Mouse (Mus musculus) cerebellum, adult 8-10 months (tissue): ENCODE measurements around the gene Ermard.
A peak's percentile ranks its signal among the peaks of the same experiment; 100 is the strongest.

Experiments
- DNase-seq: peaks from one replicate; pipeline ENCODE4 v3.0.0; 2022

Gene Ermard

DNA sequence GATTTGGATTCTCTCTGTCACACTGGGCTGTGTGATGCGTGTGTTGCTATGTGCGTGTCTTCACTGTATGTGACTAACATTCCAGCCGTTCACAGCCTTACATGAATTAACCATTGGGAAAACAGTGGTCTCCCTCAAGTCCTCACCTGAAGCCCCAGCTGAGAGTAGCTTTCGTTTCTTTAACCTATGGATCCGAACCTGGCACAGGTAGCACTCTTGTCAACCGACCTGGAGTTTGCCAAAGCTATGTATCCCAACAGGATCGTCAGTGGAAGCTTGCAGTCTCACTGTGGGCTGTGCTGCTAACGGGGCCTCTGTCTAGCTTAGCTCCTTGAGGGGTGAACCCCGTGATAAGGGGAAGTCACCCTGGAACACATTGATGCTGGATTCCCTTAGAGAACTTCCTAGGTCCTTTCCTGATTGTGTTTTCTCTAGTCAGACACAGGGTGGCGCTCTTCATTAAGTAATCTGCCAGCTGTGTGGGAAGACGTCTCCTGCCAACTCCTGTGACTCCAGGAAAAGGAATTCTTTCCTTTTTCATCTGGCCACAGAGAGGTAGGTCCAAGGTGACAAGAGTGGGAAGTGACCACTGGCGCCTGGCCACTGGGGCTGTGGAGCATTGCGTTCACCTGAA, 24.5 kb downstream of the Ermard start:
- DNase-seq: peak; percentile 56

DNA sequence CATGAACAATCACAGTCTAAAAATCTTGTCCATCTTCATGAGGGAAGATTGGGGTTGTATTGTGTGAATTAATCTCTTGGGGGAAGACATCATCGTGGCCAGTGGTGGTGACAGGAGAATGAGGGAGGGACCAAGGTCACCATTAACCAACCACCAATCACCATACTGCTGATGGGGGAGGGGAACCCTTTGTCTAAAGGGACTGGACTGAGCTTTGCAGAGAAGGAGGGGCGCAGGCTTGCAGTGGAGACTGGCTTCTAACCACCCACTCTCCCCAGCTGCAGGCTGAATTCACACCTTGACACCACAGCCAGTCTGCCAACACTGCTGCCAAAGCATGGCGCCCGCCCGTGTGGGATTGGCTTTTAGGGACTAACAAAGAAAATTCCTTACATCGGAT, 25.1 kb downstream of the Ermard start:
- no peak for DNase-seq

DNA sequence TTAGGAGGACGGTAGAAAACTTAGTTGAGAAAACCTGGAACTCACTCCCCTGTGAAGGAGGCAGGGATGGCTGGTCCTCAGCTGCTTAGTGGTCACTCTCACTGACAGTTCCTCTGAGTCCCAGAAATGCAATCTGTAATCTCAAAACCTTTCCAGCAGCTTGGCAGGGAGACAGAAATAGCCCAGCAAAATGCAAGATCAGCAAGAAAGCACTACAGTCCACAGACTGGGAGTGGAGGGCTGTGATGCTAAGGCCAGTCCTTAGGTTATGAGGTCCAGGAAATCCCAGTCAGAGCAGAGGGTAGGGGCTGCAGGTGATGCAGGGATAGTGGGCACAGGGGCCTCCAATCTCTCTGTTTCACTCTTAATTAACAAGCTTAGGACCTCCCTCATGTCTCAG, 25.9 kb downstream of the Ermard start:
- no peak for DNase-seq

DNA sequence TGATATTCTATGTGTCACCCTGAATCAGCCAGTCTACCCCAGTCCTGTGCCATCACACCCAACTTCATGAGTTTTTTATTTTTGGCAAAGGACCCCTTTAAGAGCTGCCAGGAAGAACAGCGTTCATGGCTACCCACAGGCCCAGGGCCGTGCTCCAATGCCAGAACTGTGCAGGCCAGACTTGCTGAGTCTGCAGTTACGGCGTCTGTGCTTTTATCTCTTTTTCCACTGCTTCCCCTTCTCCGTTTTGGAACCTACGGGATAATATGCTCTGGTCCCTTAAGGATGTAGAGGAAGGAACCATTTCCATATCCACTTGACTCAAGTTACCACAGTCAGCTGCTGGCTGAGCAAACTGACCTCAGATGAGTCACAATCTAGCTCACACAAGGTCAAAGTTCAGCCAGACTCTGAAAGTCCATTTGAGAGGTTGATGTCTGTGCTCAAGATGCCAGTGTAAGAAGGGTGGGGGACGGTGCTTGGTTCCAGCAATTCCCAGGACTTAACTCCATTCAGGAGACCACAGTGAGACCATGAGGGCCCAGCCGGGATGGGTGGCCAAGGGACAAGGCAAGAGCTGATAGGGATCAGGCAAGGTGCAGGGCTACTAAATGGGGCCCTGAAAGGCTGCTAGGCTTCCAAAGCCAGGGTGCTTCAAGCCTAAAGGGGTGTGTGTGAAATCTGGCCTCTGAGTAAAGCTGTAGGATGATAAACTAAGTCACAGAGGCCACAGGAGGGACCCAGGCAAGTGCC, 27.2 kb downstream of the Ermard start:
- DNase-seq: no peak

DNA sequence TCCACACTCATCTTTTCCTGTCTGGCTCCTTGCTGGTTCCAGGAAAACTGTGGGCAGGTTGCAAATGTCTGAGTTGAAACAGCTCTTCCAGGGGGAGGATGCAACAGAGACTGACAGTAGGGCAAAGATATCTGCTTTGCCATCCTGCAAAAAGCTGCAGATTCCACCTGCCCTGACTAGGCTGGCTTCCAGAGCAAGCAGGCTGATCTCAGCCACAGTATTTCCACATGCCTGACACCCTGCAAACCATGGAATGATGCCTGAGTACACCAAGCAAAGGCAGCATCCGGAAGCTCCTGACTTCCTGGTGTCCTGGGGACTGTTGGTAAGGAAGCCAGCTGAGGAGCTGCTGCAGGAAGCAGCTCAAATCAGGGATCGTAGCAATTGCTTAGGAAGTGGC, 28.1 kb downstream of the Ermard start:
- no peak for DNase-seq

DNA sequence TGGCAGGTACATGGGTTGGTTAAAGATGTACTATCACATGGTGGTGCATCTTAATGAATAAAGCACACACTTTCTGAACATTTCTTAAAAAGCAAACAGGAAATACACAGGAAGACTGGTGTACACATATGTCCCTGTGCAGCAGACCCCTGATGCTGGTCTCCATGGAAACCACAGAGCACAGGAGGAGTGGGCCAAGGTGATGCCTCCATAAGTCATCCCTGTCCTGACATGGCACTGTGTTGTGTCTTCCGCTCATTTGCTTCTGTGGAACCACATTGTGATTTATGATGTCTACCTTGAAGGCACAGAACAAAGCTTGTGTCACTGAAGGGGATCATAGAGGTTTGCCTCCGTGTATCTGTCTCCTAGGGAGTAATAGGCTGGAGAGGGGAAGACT, 31.2 kb downstream of the Ermard start:
- DNase-seq: no peak

DNA sequence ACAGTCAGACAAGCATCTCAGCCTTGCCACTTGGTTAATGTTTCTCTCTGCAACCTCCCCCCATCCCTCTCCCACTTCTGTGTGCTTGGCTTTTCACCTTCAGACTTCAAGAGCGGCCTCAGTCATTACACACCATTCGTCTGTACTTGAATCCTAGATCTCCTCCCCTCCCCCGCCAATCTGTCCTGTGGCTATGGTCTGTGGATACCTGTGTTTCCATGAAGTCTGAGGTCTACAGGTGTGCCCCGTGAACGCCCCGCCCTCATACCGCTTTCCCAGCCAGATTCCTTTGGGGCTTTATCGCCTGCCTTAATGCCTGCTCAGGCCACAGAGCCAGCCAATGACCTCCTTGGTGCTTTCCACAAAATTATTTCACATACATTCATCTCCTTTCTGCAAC, 34.0 kb downstream of the Ermard start:
- DNase-seq: no peak

DNA sequence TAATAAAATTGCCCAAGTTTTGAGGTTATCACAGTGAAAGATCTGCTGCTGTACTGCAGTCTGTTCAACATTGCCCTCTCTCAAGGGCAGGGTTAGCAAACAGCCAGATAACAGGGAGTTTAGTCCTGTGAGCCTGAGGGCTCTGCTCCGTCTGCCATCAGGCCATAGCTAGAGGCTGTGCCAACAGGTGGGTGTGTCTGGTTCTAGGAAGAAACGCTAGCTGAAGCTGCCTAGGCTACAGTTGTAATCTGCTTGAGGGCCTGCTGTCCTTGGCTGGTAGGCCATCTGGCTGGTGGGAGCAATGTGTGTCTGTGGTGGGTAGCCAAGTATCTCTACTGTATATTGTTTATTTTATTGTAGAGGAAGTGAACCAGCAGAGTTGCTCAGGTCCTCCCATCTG, 36.5 kb downstream of the Ermard start:
- no peak for DNase-seq

DNA sequence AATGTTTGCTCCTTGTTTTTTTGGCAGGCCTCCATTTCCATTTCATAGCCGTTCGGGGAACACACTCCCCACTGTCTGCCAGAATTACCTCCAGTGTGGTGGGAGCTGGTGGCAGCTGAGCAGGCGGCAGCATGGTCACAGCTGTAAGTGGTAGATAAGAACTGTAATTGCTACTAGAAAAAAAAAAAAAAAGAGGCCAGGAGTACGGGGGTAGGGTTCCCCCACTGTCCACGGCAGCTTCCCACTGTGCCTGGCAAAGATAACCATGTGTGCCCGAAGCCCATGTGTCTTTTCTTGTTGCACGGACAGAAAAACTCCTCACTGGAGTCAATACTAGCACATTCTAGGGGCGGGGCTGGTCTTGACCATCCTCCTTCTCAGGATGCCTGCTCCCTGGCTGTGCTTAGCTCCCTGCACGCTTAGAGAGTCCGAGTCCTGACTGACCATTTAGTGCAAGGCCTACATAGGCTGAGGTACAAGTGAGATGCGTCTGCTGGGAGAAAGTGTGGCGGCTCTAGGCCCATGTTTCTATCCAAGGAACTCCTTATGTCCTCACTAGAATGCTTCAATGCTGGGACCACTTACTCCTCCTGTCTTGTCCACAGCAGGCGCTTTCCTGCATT, 43.3 kb downstream of the Ermard start:
- DNase-seq: no peak

DNA sequence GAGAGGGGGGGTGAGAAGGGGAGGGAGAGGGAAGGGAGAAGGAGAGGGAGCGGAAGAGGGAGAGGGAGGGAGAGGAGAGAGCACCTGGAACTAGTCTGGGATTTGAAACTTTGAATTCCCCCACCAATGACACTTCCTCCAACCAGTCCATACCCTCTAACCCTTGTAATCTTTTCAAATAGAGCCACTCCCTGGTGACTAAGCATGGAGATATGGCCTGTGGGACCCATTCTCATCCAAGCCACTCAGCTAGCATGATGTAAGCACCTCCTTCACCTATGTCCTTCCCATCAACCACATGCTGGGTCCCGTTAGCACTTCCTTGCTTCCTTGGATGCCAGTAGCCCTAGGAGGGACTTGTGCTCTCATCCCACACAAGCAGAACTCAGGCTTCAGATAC, 44.0 kb downstream of the Ermard start:
- no peak for DNase-seq

DNA sequence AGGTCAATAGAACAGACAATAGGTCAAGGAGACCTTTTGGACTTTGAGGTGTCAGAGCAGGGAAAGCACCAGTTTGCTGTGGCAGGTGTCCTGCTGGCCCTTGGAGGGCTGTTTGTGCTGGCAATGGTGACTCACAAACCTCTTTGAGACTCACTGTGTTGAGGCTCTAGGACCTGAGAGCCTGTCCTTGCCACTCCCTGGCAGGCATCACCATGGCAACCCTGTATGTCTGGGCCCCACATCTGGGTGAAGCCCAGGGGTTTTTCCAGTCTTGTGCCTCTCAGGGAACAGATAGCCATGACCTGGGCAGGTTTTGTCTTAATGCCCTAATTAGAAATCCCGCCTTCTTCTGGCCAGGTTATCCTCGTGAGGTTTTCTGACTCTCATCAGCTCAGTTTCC, 47.2 kb downstream of the Ermard start:
- no peak for DNase-seq

DNA sequence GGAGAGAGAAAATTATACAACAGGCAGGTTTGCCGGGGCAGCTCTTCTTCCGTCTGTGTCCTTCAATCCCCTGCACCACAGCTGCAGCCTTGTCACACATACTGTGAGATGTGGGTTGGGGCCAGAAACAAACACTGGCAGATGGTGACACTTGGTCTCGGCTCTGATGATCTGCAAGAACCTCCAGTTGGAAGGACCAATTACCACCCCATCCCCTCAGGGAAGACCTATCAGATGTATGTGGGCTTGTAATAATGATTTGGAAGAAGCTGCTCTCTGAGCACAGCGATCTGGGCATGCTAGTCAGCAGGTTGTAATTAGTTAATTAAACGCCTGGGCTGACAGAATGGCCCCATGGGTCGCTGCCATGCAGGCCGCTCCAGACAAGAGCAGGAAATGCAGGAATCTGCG, 47.6 kb downstream of the Ermard start:
- peak; percentile 18 for DNase-seq

DNA sequence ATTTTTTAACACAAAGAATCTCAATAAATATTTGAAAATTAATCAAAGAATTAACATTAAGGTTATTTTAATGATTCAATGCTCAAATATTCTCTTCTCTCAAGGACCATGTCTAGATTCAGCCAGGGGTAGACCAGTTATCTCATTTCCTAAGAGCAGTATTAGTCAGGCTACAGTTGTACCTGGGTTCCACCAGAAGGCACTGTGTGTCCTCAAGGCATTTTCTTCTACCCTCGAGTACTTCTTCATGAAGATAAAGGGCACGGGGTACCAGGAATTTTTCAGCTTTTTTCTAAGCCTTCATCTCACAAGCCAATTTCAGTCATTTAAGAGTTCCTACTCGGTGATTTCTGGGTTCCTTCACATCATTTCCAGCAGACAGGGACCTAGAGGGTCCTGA, 50.7 kb downstream of the Ermard start:
- no peak for DNase-seq

DNA sequence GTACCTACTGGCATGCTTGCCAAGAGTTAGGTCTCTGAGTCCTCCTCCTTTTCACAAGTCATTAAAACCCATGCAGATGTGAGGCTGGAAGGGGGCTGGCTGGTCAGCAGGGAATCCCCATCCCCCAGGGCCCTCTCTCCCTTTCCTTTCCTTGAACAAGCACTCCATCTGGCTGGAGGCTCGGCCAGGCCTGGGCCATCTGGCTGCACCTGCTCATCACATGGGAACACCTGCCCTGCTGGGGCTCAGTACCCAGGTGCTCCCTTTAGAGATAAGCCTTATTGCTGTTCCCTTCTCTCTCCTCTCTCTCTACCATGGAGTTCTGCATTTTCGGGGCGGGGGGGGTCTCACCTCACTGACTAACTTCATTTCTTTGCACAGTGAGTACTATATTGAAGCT, 52.5 kb downstream of the Ermard start:
- no peak for DNase-seq

DNA sequence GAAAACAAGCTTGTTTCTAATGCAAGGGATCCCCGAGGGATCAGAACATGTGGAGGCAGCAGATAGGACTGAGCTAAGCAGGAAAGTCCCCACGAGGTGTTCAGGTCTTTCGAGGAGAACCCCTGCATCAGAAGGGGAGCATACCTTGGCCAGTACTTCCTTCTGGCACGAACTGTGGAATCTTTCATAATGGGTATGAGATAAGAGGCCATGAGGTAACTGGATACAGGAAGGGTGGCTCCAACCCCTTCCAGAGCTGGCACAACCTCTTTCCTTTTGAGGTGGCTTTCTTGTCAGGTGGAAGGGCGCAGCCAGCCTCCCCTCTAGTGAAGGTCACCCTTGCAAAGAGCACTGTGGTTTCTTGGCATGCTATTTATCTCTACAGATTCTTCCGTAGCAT, 55.8 kb downstream of the Ermard start:
- no peak for DNase-seq

DNA sequence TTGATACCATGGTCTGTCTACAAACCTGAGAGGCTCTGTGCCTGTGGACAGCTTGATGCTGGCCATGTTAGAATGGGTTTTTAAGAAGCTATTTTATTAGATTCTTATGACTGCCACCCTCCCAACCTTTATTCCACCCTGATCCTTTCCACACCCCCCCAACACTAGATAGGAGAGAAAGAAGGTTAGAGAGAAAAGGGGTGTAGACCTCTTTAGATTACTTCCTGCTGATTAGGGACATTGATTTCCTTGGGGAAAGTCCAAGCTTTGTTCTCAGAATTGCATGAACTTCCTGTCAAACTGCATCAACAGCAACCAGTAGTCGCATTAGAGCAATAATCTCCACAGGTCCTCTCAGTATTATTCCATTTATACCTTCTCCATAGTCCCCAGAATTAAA, 57.7 kb downstream of the Ermard start:
- DNase-seq: no peak

DNA sequence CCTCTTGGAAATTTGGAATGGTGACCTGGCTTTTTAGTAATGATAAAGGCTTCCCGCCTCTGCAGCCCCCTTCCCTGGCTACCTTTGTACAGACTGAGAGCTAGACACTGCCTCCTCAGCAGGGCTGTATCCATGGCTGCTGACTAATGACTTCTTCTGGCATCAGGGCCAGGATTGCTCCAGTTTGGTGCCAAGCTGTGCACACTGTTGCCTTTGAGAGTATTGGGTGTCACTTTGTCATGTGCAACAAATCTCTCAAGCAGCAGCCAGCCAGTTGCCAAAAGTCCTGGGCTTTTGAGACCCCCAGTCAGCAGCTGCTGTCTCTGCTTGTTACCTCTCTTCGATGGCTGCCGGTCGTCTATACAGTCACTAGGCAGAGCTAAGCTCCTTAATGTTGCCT, 60.3 kb downstream of the Ermard start:
- no peak for DNase-seq

DNA sequence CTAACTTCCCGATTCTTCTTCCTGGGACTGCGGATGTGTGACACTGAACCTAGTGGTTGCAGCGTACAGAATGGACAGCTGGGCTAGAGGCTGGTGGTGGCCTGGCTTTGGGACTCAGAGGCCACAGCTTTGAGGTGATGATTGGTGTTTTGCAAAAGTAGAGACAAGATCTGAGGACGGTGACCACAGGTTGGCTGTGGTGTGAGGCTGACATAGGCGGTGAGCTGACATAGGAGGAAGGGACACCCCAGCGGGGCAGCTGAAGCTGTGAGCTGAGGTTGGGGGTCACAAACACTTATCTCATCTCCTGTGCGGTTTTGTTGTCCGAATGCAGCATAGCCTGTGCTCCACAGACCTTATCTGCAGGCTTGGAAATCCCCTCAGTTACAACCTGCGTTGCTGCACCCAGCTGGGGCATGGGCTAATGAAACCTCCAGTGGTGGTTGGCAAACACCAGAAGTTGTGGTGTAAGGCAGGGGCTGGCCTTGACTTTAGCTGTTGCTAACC, 66.2 kb downstream of the Ermard start:
- no peak for DNase-seq

DNA sequence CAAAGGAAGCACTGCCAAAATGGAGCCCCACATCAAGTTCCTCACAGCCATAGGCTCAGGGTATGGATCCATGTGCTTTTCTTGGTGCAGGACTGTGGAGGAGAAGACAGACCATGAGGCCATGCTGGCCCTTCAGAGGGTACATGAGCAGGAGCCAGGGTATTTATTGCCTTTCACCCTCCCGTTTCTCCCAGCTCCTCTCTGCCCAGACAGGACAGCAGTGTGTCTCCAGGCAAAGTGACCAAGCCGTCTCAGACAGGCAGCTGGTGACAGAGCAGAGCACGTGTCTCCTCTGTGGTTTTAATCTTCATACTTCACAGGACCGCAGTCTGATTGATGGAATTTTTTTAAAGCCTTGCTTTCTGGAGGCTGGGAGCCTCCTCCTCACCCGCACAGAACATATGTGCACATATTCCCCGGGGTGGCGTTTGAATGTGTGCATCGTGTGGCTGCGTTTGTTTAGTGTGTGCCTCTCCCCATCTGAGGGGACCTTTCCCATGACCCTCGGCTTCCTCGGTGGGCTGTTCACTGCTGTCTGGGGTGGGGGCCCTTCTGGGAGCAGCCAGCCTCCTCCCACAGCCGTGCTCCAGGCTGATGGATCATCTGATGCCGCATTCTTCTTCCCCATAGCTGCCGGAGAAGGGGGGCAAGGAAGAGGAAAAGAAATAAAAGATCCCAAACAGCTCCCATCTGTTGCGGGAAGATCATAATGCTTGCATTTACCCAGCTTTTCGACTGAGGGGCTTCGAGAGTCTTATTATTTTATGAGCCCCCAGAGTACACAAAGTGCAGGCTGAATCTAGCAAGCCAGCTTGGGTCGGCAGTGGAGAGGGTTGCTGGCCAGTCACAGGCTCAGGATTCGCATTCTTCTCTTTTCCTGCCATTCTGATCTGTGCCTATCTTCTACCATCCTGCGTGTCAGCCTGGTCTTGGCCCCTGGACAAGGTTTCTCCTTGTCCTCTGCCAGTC, 67.7 kb downstream of the Ermard start:
- no peak for DNase-seq

DNA sequence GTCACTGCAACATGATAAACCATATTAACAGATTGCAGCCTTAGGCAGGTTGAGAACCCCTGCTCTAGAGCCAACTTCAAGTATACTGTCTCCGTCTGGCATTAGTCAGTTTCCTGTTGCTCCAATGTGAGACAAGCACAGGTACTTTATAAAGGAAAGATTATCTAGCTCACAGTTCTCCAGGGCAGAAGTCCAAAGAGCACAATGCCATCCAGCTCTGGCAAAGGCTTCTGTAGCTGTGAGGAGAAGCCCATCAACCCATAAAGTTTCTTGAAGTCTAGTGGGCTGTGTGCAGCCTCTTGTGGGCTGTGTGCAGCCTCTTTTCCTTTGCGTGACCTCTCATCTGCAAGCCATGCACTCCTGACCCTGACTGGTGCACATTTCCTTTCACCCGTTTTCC, 74.5 kb downstream of the Ermard start:
- no peak for DNase-seq

DNA sequence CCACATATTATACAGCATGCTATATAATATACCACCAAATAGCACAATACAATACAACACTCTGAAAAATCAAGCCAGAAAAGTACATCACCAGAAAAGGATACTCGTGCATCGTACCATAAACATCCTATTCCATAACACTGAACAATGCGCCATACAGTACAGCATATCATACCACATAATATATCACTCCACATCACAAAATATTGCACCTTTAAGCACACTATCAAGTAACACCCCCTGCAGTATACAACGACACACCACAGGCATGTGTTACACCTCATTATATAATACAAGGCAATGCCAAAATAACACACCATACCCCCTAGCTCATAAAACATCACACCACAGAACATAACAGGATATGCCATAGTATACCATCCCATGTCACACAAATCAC, 79.1 kb downstream of the Ermard start:
- DNase-seq: no peak

DNA sequence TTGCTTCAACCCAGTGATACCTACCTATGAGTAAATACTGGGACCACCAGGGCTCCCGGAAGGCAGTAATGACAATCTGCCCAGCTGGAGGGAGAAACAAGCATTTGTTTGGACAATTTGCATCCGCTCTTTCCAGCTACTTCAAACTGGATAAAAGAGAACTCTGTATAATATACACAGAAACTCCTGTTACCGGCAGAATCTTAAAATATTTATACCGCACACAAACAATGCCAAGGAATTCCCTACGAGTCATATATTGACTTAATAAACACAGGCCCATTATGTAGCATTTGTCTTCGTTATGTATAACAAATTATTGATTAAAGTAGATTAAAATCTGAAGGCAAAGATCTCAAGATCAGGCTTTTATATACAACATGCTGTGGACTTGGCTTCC, 79.6 kb downstream of the Ermard start:
- no peak for DNase-seq

DNA sequence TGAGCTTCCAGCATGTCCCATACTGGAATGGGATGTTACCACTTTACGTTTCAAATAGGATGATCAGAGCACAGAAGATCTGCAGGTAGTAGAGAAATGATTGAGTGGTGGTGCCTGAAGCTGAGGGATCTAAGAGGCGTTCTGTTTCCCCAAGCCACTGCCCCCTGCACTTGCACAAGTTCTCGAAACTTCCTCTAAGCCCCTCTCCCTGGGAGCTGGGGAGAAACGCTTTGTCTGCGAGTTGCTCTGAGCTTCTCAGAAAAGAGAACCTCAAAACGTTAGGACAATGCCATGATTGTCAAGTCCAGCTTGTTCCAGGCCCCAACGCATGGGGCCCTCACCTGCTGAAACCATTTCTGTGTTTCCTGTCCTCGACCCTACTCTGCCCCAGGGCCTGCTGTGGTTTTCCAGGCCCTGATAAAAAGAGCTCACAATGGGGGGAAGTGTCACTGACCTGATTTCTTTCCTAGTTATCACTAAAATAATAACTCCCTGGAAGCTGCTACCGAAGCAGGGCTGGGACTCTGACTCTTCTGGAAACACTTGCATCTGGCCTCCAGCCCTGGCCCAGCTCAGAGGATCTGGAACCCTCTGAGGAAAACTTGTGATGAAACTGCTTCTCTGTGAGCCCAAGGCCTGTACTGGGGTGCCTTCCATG, 88.8 kb downstream of the Ermard start:
- DNase-seq: no peak
